Mouse (Mus musculus): Measurements from ENCODE around the gene Tpx2. TPM values are rescaled to one million over a fixed set of nuclear protein-coding genes. Genes with fewer than 3 reads are reported as not detected.

Gene Tpx2
- polyA plus RNA-seq, 1 experiment from 2014 or later = 59.8 TPM

DNA sequence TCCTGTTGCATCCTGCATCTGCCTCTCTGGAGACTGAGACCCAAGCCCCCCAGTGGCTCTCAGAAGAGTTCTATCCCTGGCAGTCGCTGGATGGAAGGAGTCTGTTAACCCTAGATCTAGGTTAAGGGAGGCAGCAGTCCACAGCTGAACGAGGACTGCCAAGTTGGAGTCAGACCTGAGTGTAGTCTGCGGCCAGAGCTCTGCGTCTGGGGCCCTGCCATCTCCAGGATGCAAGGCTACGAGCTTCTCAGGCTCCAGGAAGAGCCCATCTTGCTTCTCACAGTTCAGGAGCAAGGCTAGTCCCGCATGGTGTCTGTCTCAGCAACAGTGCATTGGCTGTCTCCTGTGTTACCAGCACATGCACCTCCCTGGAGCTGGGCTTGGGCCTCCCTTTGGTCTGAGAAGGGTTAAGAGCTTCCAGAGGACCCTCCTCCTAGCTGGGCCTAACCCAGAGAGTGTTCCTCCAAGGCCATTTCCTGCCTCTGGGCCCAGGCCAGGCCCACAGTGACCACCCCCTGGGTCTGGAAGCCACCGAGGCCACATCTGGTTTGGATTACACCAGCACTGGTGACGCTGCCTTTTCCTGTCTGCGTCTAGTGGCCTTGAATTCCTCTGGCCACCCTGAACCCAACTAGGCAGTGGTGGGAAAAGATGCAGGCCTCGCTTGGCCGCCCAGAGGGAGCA, 77.6 kb downstream of the Tpx2 start:
- Histone ChIP-seq H3K27me3 (ENCODE audit: control insufficient read depth, insufficient read depth, low read length) (no peaks in the 10 kb centered on the region), H3K36me3 (ENCODE audit: control insufficient read depth, insufficient read depth, low read length) (no peaks in the 10 kb centered on the region), H3K4me2 (ENCODE audit: low read depth, low read length) (no peak overlapping the region), H3K9ac (ENCODE audit: low read length) (peak overlapping the region; percentile 57), H3K27ac (ENCODE audit: low read length) (peak overlapping the region; percentile 78), H3K4me3 (replicated peaks; ENCODE audit: low read length) (no peak overlapping the region), H3K4me1 (ENCODE audit: control insufficient read depth, insufficient read depth, low read length) (peaks cover 15% of the 10 kb centered on the region), H3K9me3 (replicated peaks; ENCODE audit: control insufficient read depth, low read length) (no peaks in the 10 kb centered on the region)
- ATAC-seq (ENCODE audit: insufficient read depth, low FRiP score) = peak; percentile 76
- 42% methylated on average over 11 of the region's 11 CpGs for WGBS

DNA sequence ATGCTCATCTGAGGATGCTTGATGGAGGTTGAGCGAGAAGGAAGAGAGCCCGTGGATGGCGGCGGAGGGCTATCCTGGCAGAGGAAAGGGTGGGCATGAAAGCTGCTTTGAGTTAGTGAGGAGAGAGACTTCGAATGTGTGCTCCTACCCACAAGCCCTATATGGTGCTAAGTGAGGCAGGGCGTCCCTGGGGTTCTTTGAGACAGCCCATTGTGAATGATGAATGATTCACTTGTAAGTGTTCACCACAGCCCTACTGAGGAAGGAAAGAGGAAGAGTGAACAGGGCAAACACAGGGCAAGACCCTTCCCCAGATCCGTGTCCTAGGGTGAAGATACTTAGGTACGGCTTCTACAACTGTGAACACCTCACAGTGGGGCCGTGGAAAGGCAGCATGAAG, 79.1 kb downstream of the Tpx2 start:
- H3K27ac ChIP-seq (ENCODE audit: low read length) = no peak overlapping the region
- no peak overlapping the region for H3K4me3 ChIP-seq (replicated peaks; ENCODE audit: low read length)
- H3K4me2 ChIP-seq (ENCODE audit: low read depth, low read length) = no peak overlapping the region
- 0 out of 2 replicates have a peak overlapping the region, but pooled peaks have one; percentile 26 for H3K9ac ChIP-seq (ENCODE audit: low read length)
- H3K36me3 ChIP-seq (ENCODE audit: control insufficient read depth, insufficient read depth, low read length) = no peaks in the 10 kb centered on the region
- H3K9me3 ChIP-seq (replicated peaks; ENCODE audit: control insufficient read depth, low read length) = no peaks in the 10 kb centered on the region
- no peaks in the 10 kb centered on the region for H3K27me3 ChIP-seq (ENCODE audit: control insufficient read depth, insufficient read depth, low read length)
- ATAC-seq (ENCODE audit: insufficient read depth, low FRiP score) = no peak
- WGBS = 66% methylated on average over 9 of the region's 9 CpGs
- peaks cover 20% of the 10 kb centered on the region for H3K4me1 ChIP-seq (ENCODE audit: control insufficient read depth, insufficient read depth, low read length)

DNA sequence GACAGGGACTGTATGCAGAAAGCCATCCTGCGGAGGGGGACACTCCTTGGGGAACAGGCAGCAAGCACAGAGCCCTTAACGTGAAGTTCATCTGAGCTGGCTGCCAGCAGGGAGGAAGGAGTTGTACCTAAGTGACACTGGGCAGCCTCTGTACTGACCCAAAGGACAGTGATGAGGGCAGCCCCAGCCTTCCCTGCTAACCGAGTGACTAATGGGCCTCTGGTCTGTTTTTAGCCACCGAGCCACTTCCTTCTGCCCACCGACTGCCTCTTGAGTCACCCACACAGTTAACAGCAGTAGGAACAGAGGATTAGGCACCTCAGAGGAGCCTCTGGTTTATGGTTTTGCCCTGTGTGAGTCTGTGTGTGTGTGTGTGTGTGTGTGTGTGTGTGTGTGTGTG, 79.6 kb downstream of the Tpx2 start:
- no peaks in the 10 kb centered on the region for H3K9me3 ChIP-seq (replicated peaks; ENCODE audit: control insufficient read depth, low read length)
- no peak overlapping the region for H3K4me2 ChIP-seq (ENCODE audit: low read depth, low read length)
- no peak overlapping the region for H3K4me3 ChIP-seq (replicated peaks; ENCODE audit: low read length)
- H3K4me1 ChIP-seq (ENCODE audit: control insufficient read depth, insufficient read depth, low read length) = peaks cover 21% of the 10 kb centered on the region
- H3K27ac ChIP-seq (ENCODE audit: low read length) = no peak overlapping the region
- no peaks in the 10 kb centered on the region for H3K36me3 ChIP-seq (ENCODE audit: control insufficient read depth, insufficient read depth, low read length)
- ATAC-seq (ENCODE audit: insufficient read depth, low FRiP score) = no peak
- no peaks in the 10 kb centered on the region for H3K27me3 ChIP-seq (ENCODE audit: control insufficient read depth, insufficient read depth, low read length)
- WGBS = 58% methylated on average over 5 of the region's 5 CpGs
- no peak overlapping the region for H3K9ac ChIP-seq (ENCODE audit: low read length)

DNA sequence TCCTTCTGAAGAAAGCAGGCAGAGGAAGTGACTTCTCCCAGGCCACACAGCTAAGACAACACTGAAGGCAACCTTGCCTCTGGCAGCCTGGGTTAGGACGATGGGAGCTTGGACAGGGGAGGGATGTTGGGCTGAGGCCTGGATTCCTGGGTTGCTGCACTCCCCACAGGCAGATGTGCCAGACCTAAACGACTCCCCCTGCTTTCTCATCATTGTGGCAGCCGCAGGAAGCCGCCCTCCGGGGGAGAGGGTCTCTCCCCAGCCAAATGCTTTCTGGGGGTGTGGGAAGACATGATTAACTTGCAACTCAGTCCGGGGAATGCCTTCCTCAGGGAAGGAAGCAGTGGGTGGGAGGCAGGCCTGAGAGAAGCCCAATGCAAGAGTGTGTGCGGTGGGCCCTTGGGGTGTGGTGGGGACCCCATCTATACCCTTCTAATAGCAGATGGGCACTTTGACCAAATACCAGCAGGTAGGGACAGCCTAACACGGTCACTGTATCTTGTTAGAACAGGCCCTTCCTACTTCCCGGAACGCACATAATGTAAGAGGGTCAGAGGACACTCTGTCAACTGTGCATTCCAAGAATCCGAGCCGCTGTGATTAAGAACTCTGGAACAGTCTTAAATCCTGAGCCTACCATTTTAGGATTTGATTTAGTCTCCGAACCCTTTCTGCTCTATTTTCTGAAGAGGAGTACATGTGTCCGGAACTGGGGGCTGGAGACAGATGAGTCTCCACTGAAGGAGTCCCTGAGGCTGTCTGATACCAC, 80.6 kb downstream of the Tpx2 start:
- no peak overlapping the region for H3K4me3 ChIP-seq (replicated peaks; ENCODE audit: low read length)
- no peaks in the 10 kb centered on the region for H3K27me3 ChIP-seq (ENCODE audit: control insufficient read depth, insufficient read depth, low read length)
- H3K27ac ChIP-seq (ENCODE audit: low read length) = peak overlapping the region; percentile 61
- 47% methylated on average over 14 of the region's 14 CpGs for WGBS
- H3K4me2 ChIP-seq (ENCODE audit: low read depth, low read length) = no peak overlapping the region
- H3K9me3 ChIP-seq (replicated peaks; ENCODE audit: control insufficient read depth, low read length) = no peaks in the 10 kb centered on the region
- no peak for ATAC-seq (ENCODE audit: insufficient read depth, low FRiP score)
- peaks cover 21% of the 10 kb centered on the region for H3K4me1 ChIP-seq (ENCODE audit: control insufficient read depth, insufficient read depth, low read length)
- no peaks in the 10 kb centered on the region for H3K36me3 ChIP-seq (ENCODE audit: control insufficient read depth, insufficient read depth, low read length)
- no peak overlapping the region; the same call in 1 of the 2 replicates for H3K9ac ChIP-seq (ENCODE audit: low read length)

DNA sequence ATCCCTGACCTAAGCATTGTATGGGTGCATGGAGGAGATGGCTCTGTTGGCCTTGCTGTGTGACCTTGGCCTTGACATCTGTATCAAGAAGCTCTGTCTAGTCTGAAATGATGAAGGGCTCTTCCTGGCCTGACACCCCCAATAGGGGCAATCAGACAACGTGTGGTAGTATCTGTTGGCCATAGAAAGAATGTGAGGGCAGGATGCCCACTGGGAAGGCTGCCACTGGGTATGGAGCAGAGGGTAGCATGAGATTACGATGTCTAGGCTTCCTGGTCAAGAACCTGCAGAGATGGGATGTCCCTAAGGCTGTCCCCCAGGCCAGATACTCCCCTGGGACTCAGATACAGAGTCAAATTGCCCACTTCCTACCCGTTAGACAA, 81.2 kb downstream of the Tpx2 start:
- Histone ChIP-seq H3K4me2 (ENCODE audit: low read depth, low read length) (no peak overlapping the region), H3K27ac (ENCODE audit: low read length) (peak overlapping the region; percentile 61), H3K4me3 (replicated peaks; ENCODE audit: low read length) (no peak overlapping the region), H3K36me3 (ENCODE audit: control insufficient read depth, insufficient read depth, low read length) (no peaks in the 10 kb centered on the region), H3K27me3 (ENCODE audit: control insufficient read depth, insufficient read depth, low read length) (no peaks in the 10 kb centered on the region), H3K9me3 (replicated peaks; ENCODE audit: control insufficient read depth, low read length) (no peaks in the 10 kb centered on the region), H3K4me1 (ENCODE audit: control insufficient read depth, insufficient read depth, low read length) (peaks cover 21% of the 10 kb centered on the region), H3K9ac (ENCODE audit: low read length) (no peak overlapping the region)
- ATAC-seq (ENCODE audit: insufficient read depth, low FRiP score) = no peak
- WGBS = 69% methylated on average over 3 of the region's 3 CpGs

DNA sequence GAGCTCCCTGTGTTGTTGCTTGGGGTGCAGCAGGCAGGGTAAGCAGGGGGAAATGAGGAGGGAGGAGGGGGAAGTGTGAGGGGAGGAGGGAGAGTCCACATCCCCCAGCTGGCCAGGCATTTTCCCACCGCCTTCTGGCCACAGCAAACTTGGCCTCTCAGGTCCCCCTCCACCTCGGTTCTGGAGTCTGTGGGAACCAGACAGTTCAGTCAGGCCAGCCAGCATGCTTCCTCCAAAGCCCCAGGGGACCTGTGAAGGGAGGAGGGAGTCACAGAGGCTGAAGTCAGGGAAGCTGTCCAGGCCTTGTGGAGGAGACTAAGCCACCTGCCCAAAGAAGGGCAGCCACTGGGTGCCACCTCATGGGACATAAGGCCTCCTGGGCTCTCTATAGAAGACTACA, 82.5 kb downstream of the Tpx2 start:
- Histone ChIP-seq H3K9me3 (replicated peaks; ENCODE audit: control insufficient read depth, low read length) (no peaks in the 10 kb centered on the region), H3K27me3 (ENCODE audit: control insufficient read depth, insufficient read depth, low read length) (no peaks in the 10 kb centered on the region), H3K4me3 (replicated peaks; ENCODE audit: low read length) (no peak overlapping the region), H3K36me3 (ENCODE audit: control insufficient read depth, insufficient read depth, low read length) (no peaks in the 10 kb centered on the region), H3K27ac (ENCODE audit: low read length) (peak overlapping the region; percentile 32; the same call in 1 of the 2 replicates), H3K4me2 (ENCODE audit: low read depth, low read length) (peak overlapping the region; percentile 15; the same call in 1 of the 2 replicates), H3K4me1 (ENCODE audit: control insufficient read depth, insufficient read depth, low read length) (peaks cover 21% of the 10 kb centered on the region), H3K9ac (ENCODE audit: low read length) (0 out of 2 replicates have a peak overlapping the region, but pooled peaks have one; percentile 12)
- ATAC-seq (ENCODE audit: insufficient read depth, low FRiP score) = no peak
- 25% methylated on average over 2 of the region's 2 CpGs for WGBS

DNA sequence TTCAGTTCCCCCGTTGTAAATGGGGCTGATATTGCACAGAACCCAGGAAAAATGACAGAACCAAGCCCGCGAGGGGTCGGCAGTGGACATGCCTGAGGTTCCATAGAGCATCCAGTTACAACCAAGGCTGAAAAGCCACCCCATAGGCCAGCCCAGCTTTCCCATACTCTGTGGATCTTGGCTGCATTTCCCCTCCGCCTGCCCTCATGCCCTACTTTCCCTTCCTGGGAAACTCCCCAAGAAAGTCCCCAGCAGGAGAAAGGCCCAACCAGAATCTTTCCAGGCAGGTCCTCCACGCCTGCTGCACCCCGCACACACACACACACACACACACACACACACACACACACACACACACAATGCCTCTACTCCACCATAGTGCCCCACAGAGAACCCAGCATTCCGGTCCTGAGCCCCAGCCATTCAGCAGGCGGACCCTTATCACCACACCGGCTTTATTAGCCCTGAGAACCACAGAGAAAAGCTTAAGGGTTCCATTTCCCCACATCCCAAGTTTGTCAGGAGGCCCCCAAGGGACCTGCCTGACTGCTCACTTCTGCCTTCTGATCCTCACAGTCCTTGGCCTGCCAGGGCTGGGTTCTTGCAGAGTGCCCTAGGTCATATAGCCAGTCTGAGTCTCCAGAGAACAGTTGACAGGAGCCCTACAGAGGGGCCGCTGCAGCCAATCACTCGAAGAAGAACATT, 83.8 kb downstream of the Tpx2 start:
- Histone ChIP-seq H3K4me2 (ENCODE audit: low read depth, low read length) (no peak overlapping the region), H3K27me3 (ENCODE audit: control insufficient read depth, insufficient read depth, low read length) (no peaks in the 10 kb centered on the region), H3K36me3 (ENCODE audit: control insufficient read depth, insufficient read depth, low read length) (no peaks in the 10 kb centered on the region), H3K4me1 (ENCODE audit: control insufficient read depth, insufficient read depth, low read length) (peaks cover 15% of the 10 kb centered on the region), H3K4me3 (replicated peaks; ENCODE audit: low read length) (peak overlapping the region; percentile 21), H3K27ac (ENCODE audit: low read length) (peak overlapping the region; percentile 60), H3K9ac (ENCODE audit: low read length) (peak overlapping the region; percentile 54), H3K9me3 (replicated peaks; ENCODE audit: control insufficient read depth, low read length) (no peaks in the 10 kb centered on the region)
- WGBS = 65% methylated on average over 12 of the region's 12 CpGs
- ATAC-seq (ENCODE audit: insufficient read depth, low FRiP score) = no peak

DNA sequence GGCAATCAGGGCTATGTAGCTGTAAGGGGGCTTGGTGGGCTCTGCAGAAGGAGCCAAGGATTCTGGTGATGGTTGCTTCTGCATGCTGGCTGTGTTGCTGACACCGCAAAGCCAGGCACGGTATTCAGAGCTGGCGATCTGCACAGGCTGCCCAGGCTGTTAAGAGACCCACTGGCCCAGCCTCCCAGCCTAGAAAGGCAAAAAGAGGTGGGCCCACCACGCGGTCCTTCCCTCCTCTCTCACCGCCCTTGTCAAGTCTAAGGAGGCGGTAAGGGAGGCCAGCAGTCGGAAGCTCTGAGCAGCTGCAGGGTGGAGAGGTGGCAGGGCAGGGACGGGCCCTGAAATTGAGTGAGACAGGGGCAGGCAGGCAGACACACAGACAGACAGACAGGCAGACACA, 85.3 kb downstream of the Tpx2 start, which contains the start of gene Foxs1:
Gene Foxs1 (minus strand): TSS at position 161 of the 400 bp plus-strand sequence.
- 20% methylated on average over 9 of the region's 9 CpGs for WGBS

More for the DNA sequence above, 85.3 kb downstream of the Tpx2 start, which contains the start of gene Foxs1:
- H3K9ac ChIP-seq (ENCODE audit: low read length) = peak within 1 kb of the TSS; percentile 54
- H3K27me3 ChIP-seq (ENCODE audit: control insufficient read depth, insufficient read depth, low read length) = peaks cover 3% of the 10 kb centered on the region; the same call in 1 of the 2 replicates
- no peaks in the 10 kb centered on the region for H3K9me3 ChIP-seq (replicated peaks; ENCODE audit: control insufficient read depth, low read length)
- peak within 1 kb of the TSS; percentile 21 for H3K4me3 ChIP-seq (replicated peaks; ENCODE audit: low read length)
- H3K4me2 ChIP-seq (ENCODE audit: low read depth, low read length) = no peak within 1 kb of the TSS
- H3K4me1 ChIP-seq (ENCODE audit: control insufficient read depth, insufficient read depth, low read length) = peaks cover 10% of the 10 kb centered on the region
- no peaks in the 10 kb centered on the region for H3K36me3 ChIP-seq (ENCODE audit: control insufficient read depth, insufficient read depth, low read length)
- ATAC-seq (ENCODE audit: insufficient read depth, low FRiP score) = peak; percentile 56; the same call in 1 of the 2 replicates
- H3K27ac ChIP-seq (ENCODE audit: low read length) = peak within 1 kb of the TSS; percentile 60; the same call in 1 of the 2 replicates

All from stomach, embryonic 16.5 days (tissue).